Comparison of ENCODE assay signal across 26 mouse cellular contexts in genomic region chr14:20191136-20191735, GRCm38 (mm10). TPM values are rescaled to one million over a fixed set of nuclear protein-coding genes. Genes with fewer than 3 reads are reported as not detected.
DNase-seq lines count a peak whose midpoint lies in the region; ATAC-seq lines count a peak whose summit lies in the region.
"Had no signal": no experiment of that assay in that cellular context is flagged by ENCODE, and none has a peak within 500 bp of the region (broad histone marks: within the 10 kb centered on the region; RNA-seq: fewer than 3 reads in every experiment).

No protein-coding gene starts in this region.

- WGBS in intestine, embryonic 15.5 days: 81% methylated on average over 5 of the region's 5 CpGs
- 90% methylated on average over 5 of the region's 5 CpGs for WGBS in intestine, embryonic 16.5 days
- WGBS in heart, embryonic 12.5 days: 74% methylated on average over 5 of the region's 5 CpGs

- peak; percentile 85 for DNase-seq in kidney, adult 9 months
- no peak for DNase-seq in kidney, postnatal 10 days
- DNase-seq: adrenal gland, postnatal 10 days; adrenal gland, postnatal 36 days; cerebellum, adult 18-20 months; cerebellum, adult 9-10 months; cerebellum, postnatal 25 days; forebrain, postnatal 0 days; gastrocnemius, adult 2 months; gastrocnemius, postnatal 14 days; heart, adult 11 months; heart, postnatal 10 days; heart, postnatal 36 days had no signal

- H3K4me1 ChIP-seq in intestine, embryonic 15.5 days (replicated peaks): no peaks in the 10 kb centered on the region
- H3K4me1 ChIP-seq in intestine, embryonic 16.5 days (ENCODE audit: control insufficient read depth, insufficient read depth, low read length): no peaks in the 10 kb centered on the region; the same call in 1 of the 2 replicates
- H3K4me1 ChIP-seq in heart, embryonic 12.5 days (replicated peaks): no peaks in the 10 kb centered on the region; the same call in 1 of the 2 replicates
- H3K4me1 ChIP-seq: embryonic facial prominence, embryonic 12.5 days; embryonic facial prominence, embryonic 15.5 days; heart, embryonic 15.5 days; hindbrain, embryonic 10.5 days had no signal

- H3K27ac ChIP-seq in intestine, embryonic 15.5 days: no peak overlapping the region
- no peak overlapping the region for H3K27ac ChIP-seq in intestine, embryonic 16.5 days (ENCODE audit: low read length)
- H3K27ac ChIP-seq in heart, embryonic 12.5 days (ENCODE audit: poor library complexity, severe bottlenecking): no peak overlapping the region
- H3K27ac ChIP-seq: embryonic facial prominence, embryonic 12.5 days; embryonic facial prominence, embryonic 15.5 days; gastrocnemius, adult 2 months; heart, embryonic 15.5 days; hindbrain, embryonic 10.5 days; hindbrain, embryonic 13.5 days had no signal

- no peak overlapping the region for H3K9ac ChIP-seq in intestine, embryonic 15.5 days
- H3K9ac ChIP-seq in intestine, embryonic 16.5 days (ENCODE audit: low read depth, low read length): no peak overlapping the region
- no peak overlapping the region for H3K9ac ChIP-seq in heart, embryonic 12.5 days
- H3K9ac ChIP-seq: embryonic facial prominence, embryonic 12.5 days; embryonic facial prominence, embryonic 15.5 days; forebrain, postnatal 0 days; heart, embryonic 15.5 days; hindbrain, embryonic 13.5 days had no signal

- no peak overlapping the region for H3K4me3 ChIP-seq in intestine, embryonic 15.5 days (replicated peaks)
- H3K4me3 ChIP-seq in intestine, embryonic 16.5 days (ENCODE audit: low read length): no peak overlapping the region
- no peak overlapping the region for H3K4me3 ChIP-seq in heart, embryonic 12.5 days
- H3K4me3 ChIP-seq: embryonic facial prominence, embryonic 12.5 days; embryonic facial prominence, embryonic 15.5 days; gastrocnemius, adult 2 months; heart, embryonic 15.5 days; hindbrain, embryonic 10.5 days; hindbrain, embryonic 13.5 days had no signal

- no peaks in the 10 kb centered on the region for H3K27me3 ChIP-seq in intestine, embryonic 15.5 days (replicated peaks)
- H3K27me3 ChIP-seq in intestine, embryonic 16.5 days (replicated peaks; ENCODE audit: control insufficient read depth, insufficient read depth, low read length): no peaks in the 10 kb centered on the region
- no peaks in the 10 kb centered on the region for H3K27me3 ChIP-seq in heart, embryonic 12.5 days (replicated peaks)
- H3K27me3 ChIP-seq: embryonic facial prominence, embryonic 12.5 days; embryonic facial prominence, embryonic 15.5 days; heart, embryonic 15.5 days; hindbrain, embryonic 13.5 days; Patski had no signal

- ATAC-seq in intestine, embryonic 15.5 days: peak; percentile 41; the same call in 1 of the 2 replicates
- no peak for ATAC-seq in intestine, embryonic 16.5 days
- ATAC-seq in megakaryocyte-erythroid progenitor cell, adult 5-6 weeks (replicated peaks; ENCODE audit: low FRiP score, low TSS enrichment, poor library complexity, severe bottlenecking): peak; percentile 70
- no peak for ATAC-seq in heart, embryonic 12.5 days (ENCODE audit: insufficient number of reproducible peaks, low FRiP score)
- ATAC-seq: forebrain, embryonic 14.5 days; forebrain, postnatal 0 days; hindbrain, embryonic 16.5 days; Patski had no signal

- no peaks in the 10 kb centered on the region for H3K9me3 ChIP-seq in intestine, embryonic 15.5 days
- H3K9me3 ChIP-seq in intestine, embryonic 16.5 days (ENCODE audit: control insufficient read depth, low read length): no peaks in the 10 kb centered on the region
- no peaks in the 10 kb centered on the region for H3K9me3 ChIP-seq in heart, embryonic 12.5 days (replicated peaks)
- H3K9me3 ChIP-seq: embryonic facial prominence, embryonic 12.5 days; embryonic facial prominence, embryonic 15.5 days; heart, embryonic 15.5 days; hindbrain, embryonic 10.5 days; hindbrain, embryonic 13.5 days had no signal

- H3K4me2 ChIP-seq in intestine, embryonic 15.5 days (replicated peaks): no peak overlapping the region
- no peak overlapping the region for H3K4me2 ChIP-seq in intestine, embryonic 16.5 days (ENCODE audit: low read depth, low read length)
- H3K4me2 ChIP-seq in heart, embryonic 12.5 days: no peak overlapping the region
- H3K4me2 ChIP-seq: embryonic facial prominence, embryonic 12.5 days; embryonic facial prominence, embryonic 15.5 days; heart, embryonic 11.5 days; heart, embryonic 15.5 days; hindbrain, embryonic 13.5 days had no signal

- no peaks in the 10 kb centered on the region for H3K36me3 ChIP-seq in intestine, embryonic 15.5 days
- H3K36me3 ChIP-seq in intestine, embryonic 16.5 days (ENCODE audit: control insufficient read depth, insufficient read depth, low read length): no peaks in the 10 kb centered on the region
- H3K36me3 ChIP-seq in heart, embryonic 12.5 days: no peaks in the 10 kb centered on the region
- H3K36me3 ChIP-seq: embryonic facial prominence, embryonic 12.5 days; embryonic facial prominence, embryonic 15.5 days; heart, embryonic 15.5 days; hindbrain, embryonic 10.5 days; hindbrain, embryonic 13.5 days had no signal

RNA-seq across cellular contexts. Expression of gene Kcnk5, which starts 9.6 kb away (rescaled TPM):
- 9.5 TPM in 2 replicates for polyA plus RNA-seq in intestine, embryonic 15.5 days (2015; fragmentation: Nextera tagmentation; extraction: Ambion mirVana)
- polyA plus RNA-seq in intestine, embryonic 16.5 days (2015; fragmentation: Nextera tagmentation; extraction: Ambion mirVana): 10.7 and 10.9 TPM in 2 replicates
- 7.4 and 7.7 TPM in 2 replicates for total RNA-seq in megakaryocyte-erythroid progenitor cell, adult 5-6 weeks (2014; fragmentation: Nextera tagmentation)
- total RNA-seq in megakaryocyte-erythroid progenitor cell, adult 5-6 weeks (2017): 5.4 and 9.4 TPM in 2 replicates
- polyA plus RNA-seq in heart, embryonic 12.5 days (2016; fragmentation: Nextera tagmentation; extraction: Ambion mirVana): 3.5 and 3.6 TPM in 2 replicates

RNA-seq across cellular contexts. Expression of gene Saysd1, which starts 52.9 kb away (rescaled TPM):
- polyA plus RNA-seq in intestine, embryonic 15.5 days (2015; fragmentation: Nextera tagmentation; extraction: Ambion mirVana): 15.8 and 16.8 TPM in 2 replicates
- polyA plus RNA-seq in intestine, embryonic 16.5 days (2015; fragmentation: Nextera tagmentation; extraction: Ambion mirVana): 20.2 and 21.5 TPM in 2 replicates
- total RNA-seq in megakaryocyte-erythroid progenitor cell, adult 5-6 weeks (2014; fragmentation: Nextera tagmentation): 2.1 and 3.9 TPM in 2 replicates
- 1.6 and 2.1 TPM in 2 replicates for total RNA-seq in megakaryocyte-erythroid progenitor cell, adult 5-6 weeks (2017)
- polyA plus RNA-seq in heart, embryonic 12.5 days (2016; fragmentation: Nextera tagmentation; extraction: Ambion mirVana): 7.3 and 7.9 TPM in 2 replicates

Comparison
In these comparisons a context has a peak if more than half of its experiments do, and no peak if none do; other contexts are left out.
1. ATAC-seq: peak in intestine, embryonic 15.5 days (single experiment) and megakaryocyte-erythroid progenitor cell, adult 5-6 weeks (single experiment); none in intestine, embryonic 16.5 days (single experiment) and heart, embryonic 12.5 days (single experiment).